Mouse (Mus musculus) embryonic fibroblast, embryonic 13.5 days (primary cell): ENCODE measurements around the gene Skint8.

Experiments
- CTCF ChIP-seq: IDR thresholded peaks from 2 replicates; pipeline ENCODE4 v1.5.1; 2011; ENCODE audit warnings: mild to moderate bottlenecking, control low read depth, low read length, moderate library complexity, borderline replicate concordance; ENCODE audit not compliant: insufficient read depth
- POLR2A ChIP-seq: IDR thresholded peaks from 2 replicates; pipeline ENCODE4 v1.6.1; 2011; ENCODE audit warnings: low read depth, mild to moderate bottlenecking, control low read depth, low read length, moderate library complexity

- TF ChIP-seq CTCF: no peak
- TF ChIP-seq POLR2A: no peak
Measured at GRCm38 (mm10) chr4:111963669-111964068, 44.5 kb downstream of the Skint8 start.
